Mouse (Mus musculus): ENCODE data around the gene Ckmt1.
"Not testable (repeated sequence)": the region's sequence is repeated elsewhere in the genome, so short reads cannot be mapped to it uniquely, and the experiment has no call there.

Gene Ckmt1

GRCm38 (mm10) chr2:121357494-121357893 lies at the start of gene Ckmt1:
Gene Ckmt1, plus strand, starts transcription at chr2:121357714.
- DNase-seq (ENCODE audit: low read depth, low spot score), result no peak

- DNase-seq (ENCODE audit: low read depth, low spot score), result no peak
These were observed 48.5 kb upstream of the Ckmt1 start for GRCm38 (mm10) chr2:121308997-121309416.

DNA sequence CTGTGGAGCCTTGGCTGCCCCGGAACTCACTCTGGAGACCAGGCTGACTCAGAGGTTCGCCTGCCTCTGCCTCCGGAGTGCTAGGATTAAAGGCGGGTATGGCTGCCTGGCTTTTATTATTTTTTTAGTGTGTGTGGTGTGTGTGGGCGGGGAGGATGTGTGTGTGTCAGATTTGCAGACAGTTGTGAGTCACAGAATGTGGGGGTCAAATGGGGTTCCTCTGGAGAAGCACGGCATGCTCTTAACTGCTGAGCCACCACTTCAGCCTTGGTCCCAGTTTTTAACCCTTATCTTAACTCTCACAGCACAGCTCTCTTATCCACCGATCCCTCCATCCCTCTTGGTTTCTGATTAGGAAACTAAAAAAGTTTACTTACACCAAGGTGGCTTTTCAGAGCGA lies 41.2 kb upstream of the Ckmt1 start:
- DNase-seq (ENCODE audit: low read depth, low spot score), result no peak

DNA sequence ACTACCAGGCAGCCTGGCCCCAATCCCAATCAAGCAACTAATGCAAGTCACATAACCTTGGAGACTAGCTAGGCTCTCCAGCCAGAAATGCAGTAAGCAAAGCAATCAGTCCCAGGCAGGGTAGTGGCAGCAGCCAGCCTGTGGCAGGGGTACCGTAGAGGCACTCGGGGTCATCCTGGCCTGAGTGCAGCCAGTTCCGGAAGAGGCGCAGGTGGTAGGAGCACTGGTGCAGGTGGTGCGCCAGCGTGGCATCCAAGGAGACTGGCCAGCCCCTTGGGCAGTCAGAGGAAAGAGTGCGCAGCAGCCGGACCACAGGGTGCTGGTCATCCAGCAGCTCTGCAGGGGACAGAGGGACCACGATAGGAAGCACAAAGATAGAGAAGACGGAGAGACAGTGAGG lies 34.5 kb upstream of the Ckmt1 start:
- no peak for DNase-seq (ENCODE audit: low read depth, low spot score)

- DNase-seq (ENCODE audit: low read depth, low spot score), result no peak
These were observed 33.6 kb upstream of the Ckmt1 start for GRCm38 (mm10) chr2:121323693-121324470.

- no peak for DNase-seq (ENCODE audit: low read depth, low spot score)
These were observed 28.0 kb upstream of the Ckmt1 start for GRCm38 (mm10) chr2:121329492-121329891.

DNA sequence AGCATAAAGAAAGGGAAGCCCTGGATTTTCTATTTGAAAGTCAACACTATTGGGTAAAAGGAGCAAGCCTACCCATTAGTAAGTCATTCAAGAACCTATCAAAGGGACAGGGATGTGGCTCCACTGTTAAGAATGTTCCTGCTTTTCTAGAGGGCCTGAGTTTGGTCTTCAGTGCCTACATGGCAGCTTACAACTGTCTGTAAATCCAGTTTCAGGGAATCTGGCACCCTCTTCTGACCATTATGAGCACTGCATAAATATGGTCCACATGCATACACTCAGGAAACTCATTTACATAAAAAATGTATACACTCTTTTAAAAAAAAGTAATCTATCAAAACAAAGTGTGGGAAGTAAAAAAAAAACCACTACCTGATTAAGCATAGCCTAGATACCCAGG lies 18.5 kb upstream of the Ckmt1 start:
- DNase-seq (ENCODE audit: low read depth, low spot score), result no peak

DNA sequence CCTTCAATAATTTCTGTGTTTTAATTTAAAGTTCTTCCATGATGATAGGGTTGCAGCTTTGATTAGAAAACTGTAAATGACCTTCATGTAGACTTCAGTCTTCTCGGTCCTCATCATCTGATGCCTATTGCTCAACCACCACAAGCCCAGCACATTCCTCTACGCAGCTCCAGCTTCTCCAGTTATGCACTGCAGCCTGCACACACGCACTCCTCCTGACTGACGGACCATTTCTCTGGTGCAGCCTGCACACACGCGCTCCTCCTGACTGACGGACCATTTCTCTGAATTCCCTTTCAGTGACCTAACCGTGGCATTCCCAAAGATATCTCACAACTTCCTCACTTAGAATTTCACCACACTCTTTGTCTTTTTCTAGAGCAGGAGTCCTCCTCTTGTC lies 4.4 kb upstream of the Ckmt1 start:
- no peak for DNase-seq (ENCODE audit: low read depth, low spot score)

DNA sequence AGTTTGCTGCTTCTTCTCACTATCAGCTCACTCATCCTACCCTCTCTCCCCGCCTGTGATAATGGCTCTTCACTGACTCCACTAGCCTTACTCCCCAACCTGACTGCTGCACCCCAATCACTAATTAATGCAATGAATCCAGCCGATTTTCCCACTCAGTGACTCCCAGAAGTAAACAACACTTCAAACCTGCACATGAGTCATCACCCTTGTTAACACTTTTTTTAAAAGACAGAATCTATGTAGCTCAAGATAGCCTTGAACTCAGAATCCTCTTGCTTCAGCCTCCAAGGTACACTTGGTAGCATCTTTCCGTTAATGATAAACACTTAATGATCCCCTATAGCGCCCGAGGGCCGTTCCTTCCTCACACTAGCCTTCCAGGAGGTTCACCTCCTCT lies 3.1 kb upstream of the Ckmt1 start:
- no peak for DNase-seq (ENCODE audit: low read depth, low spot score)

- peak; percentile 93 for DNase-seq (ENCODE audit: low read depth, low spot score)
These were observed 2.5 kb upstream of the Ckmt1 start, which contains the start of gene Ppip5k1 for GRCm38 (mm10) chr2:121354820-121355592. Gene Ppip5k1, minus strand, starts transcription at chr2:121355396.

DNA sequence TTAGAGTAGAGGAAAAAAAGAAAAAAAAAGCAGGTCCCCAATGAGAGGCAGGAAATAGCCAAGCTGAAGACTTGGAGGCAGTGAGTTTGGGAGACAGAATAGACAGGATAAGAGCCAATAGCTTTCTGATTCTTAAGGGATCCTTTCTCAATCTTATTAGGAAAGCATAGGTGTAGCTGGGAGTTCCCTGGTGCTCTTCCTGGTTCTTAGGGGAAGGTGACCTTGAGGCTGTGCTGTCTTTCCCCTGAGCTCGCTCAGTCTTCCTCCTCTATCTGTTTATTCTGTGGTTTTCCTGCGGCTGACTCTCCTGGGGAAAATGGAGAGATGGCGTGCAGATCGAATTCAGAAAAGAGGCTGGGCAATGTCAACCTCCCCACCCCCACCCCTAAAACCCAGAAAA lies 447 bp downstream of the Ckmt1 start:
- DNase-seq (ENCODE audit: low read depth, low spot score), result no peak

DNA sequence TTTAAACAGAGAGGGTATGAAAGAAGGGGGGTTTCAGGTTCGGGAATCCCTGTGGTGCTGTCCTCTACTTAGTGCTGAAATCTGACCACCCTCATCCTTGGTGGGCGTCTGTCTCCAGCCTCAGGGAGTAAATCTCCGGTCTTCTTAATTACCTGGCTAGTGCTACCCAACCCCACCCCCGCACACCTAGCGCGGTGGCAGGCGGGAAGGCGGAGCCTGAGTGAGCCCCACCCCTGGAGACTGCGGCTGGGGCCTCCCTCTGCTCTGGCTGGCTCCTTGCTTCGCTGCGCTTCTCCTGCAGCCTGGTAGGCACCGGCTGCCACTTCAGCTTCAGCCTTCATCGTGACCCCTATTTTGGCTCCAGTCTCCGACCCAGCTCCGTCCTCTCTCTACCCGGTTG lies 867 bp downstream of the Ckmt1 start:
- peak; percentile 46 for DNase-seq (ENCODE audit: low read depth, low spot score)

GRCm38 (mm10) chr2:121359461-121359860 lies 1.9 kb downstream of the Ckmt1 start:
- DNase-seq (ENCODE audit: low read depth, low spot score), result no peak

DNA sequence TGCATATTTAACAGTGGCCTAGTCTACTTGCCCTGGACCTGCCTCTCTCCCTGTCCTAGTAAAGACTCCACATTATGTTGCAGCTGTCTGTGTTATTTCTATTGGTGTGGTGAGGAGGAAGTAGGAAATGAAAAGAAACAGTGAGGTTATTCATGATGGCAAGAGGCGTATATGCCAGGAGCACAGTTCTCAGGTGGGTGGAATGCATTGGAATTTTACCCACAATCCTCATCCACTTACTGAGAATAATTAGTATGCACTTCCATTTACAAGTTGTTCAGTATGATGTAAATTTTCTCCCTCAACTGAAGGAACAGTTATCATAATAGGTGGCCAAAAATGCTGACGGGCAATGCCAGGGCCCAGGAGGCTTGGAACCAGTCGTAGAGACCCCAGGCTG lies 6.1 kb downstream of the Ckmt1 start:
- DNase-seq (ENCODE audit: low read depth, low spot score), result no peak

- DNase-seq (ENCODE audit: low read depth, low spot score), result no peak
These were observed 11.3 kb downstream of the Ckmt1 start for GRCm38 (mm10) chr2:121368831-121369230.

DNA sequence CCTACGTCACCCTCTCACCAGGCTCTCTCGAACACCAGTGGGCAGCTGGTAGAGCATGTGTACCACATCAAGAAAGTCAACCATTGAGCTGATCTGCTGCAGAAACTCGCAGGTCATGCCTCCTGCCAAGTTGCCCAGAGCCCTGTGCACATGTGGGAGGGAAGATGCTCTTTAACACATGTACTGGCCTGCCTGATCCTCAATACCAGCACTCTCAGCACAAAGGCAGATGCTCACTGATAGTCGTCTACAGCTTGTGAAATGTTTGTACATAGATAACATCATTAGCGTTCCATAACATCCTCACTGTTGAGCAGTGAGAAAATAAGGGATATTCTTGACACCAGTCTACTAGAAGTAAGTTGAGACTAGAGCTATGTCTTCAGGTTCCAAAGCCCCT lies 13.4 kb downstream of the Ckmt1 start:
- no peak for DNase-seq (ENCODE audit: low read depth, low spot score)

- DNase-seq (ENCODE audit: low read depth, low spot score), result no peak
These were observed 14.8 kb downstream of the Ckmt1 start for GRCm38 (mm10) chr2:121372266-121372665.

DNA sequence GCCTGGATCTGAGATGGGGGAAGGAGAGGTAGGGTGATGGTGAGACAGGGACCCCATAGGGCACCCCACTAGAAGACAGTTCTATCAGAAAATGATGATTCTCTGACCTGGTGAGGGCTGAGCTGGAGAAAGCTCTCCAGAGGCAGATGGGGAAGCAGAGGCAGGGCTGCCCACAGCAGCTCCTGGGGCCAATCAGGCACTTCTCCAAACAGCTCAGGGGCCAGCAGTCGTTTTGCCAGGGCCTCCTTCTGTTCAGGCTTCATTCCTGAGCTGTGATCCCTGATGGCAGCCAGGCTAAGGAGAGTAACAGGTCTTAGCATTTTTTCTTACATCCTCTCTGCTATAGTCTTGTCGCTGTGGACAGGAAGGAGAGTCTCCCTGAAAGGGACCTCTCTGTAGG lies 17.3 kb downstream of the Ckmt1 start:
- DNase-seq (ENCODE audit: low read depth, low spot score), result no peak

GRCm38 (mm10) chr2:121386961-121387575 lies 29.6 kb downstream of the Ckmt1 start, which contains the start of gene Strc:
Gene Strc, minus strand, starts transcription at chr2:121387168.
- not testable (repeated sequence) for DNase-seq (ENCODE audit: low read depth, low spot score)

DNA sequence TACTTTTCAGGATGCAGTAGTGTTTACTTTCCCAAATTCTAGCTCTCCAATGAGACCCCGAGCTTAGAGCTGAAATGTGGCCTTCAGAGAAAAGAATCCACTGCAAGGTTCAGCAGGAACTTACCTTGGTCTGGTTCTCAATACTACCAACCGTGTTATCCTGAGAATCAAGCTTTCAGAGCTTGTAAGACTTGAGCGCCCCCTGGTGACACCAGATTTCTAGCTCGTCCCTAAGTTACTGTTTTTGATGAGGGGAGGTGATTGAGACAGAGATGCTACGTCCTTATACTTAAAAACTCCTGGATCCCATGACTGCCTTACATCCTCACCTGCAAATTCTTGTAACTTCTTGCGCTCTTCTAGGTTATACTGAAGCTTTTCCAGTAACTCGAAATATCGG lies 39.1 kb downstream of the Ckmt1 start:
- peak; percentile 51 for DNase-seq (ENCODE audit: low read depth, low spot score)

DNA sequence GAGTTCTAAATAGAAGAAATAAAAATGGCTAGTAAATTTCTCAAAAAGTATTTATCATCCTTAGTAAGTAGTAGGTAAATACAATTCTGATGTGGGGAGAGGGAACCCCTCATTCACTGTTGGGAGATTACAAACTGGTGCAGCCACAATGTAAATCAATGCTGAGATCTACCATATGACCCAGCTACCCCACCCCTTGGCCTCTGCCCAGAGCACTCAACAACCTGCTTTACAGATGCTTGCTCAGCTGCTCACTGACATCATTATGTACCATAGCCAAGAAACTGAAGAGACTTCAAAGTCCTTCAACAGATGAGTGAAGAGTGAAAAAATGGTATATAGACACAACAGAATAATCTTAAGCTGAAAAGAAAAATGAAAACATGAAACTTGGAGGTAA lies 45.8 kb downstream of the Ckmt1 start:
- no peak for DNase-seq (ENCODE audit: low read depth, low spot score)

GRCm38 (mm10) chr2:121408160-121408559 lies 50.6 kb downstream of the Ckmt1 start:
- no peak for DNase-seq (ENCODE audit: low read depth, low spot score)
